Mouse (Mus musculus) embryo, embryonic 10 days (tissue): ENCODE data around the gene Gas2l2.

Experiments
- DNase-seq: peaks from one replicate; pipeline ENCODE4 v3.0.0-alpha.2; 2015; ENCODE audit warnings: low spot score

Gas2l2 gene

DNA sequence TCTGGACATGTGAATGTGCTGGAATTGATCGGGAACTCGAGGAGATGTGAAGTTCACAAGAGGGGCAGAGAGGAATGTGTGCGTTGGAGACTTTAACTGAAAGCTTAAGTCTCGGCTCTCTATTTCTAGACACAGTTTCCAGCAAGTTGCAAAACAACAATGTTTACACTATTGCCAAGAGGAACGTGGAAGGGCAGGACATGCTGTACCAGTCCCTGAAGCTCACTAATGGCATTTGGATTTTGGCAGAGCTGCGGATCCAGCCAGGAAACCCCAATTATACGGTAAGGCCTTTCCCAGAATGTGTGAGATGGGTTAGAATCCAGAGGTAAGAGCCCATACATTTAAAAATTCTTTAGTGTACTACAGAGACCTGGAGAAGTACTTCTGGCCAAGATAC is 31.6 kb downstream of the Gas2l2 start:
- DNase-seq, result no peak

DNA sequence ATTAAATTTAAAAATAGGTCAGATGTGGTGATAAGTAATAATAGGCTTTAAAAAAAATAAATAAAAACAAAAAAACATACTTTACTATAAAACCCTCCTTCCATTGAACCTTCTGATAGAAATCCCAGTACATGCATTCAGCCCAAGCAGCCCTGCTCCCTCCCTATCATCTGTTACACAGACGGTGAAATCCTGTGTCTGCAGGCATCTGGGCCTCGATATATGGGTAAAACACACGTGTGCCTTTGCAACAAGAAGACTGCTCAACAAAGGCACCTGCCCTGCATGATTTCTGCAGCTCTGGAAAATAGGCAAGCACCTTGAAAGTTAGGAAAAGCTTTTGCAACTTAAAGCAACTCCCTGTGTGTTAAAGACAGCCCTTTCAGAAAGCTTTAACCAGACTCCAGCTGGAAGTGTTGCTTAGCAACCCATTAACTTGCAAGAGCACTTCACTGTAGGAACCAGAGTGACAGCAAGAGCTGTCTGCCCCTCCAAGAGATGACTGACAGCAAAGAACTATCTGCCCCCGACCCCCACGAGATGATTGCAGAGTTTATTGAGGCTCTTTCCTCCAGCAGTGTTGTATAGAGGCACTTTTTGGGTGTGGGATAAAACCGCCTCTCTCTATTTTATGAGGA is 34.3 kb downstream of the Gas2l2 start:
- DNase-seq, result no peak

DNA sequence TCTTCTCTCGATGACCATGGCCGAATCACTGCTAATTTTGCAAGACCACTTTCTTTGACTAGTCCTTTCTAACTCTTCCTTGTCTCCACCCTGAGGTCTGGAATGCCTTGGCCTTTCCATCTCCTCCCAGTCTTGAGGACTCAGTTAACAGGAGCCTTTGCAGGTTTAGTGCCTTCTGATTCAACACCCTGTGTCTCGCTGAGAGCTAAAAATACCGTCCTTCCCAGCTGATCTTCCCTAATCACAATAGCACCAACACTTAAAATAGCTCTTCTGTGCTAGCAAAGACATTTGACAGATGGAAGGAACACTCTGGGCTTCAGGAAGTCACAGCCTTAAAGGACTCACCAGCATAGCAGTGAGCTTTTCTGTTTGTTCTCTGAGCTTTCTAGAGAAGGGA is 36.2 kb downstream of the Gas2l2 start:
- DNase-seq, result no peak

DNA sequence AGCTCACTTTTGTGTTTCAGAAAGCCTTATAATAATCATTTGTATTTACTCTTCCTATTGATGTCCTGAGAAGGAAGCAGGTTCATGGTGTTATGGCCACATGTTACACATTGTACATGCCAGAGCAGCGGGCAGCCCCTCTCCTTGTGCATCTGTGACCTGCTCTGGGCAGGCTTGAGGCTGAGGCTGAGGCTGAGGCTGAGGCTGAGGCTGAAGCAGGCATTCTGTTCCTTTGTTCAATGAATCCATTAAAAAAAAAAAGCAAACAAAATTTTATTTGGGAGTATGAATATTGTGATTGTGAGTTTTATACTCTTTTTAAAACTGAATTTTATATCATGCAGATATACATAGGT is 45.7 kb downstream of the Gas2l2 start:
- no peak for DNase-seq

DNA sequence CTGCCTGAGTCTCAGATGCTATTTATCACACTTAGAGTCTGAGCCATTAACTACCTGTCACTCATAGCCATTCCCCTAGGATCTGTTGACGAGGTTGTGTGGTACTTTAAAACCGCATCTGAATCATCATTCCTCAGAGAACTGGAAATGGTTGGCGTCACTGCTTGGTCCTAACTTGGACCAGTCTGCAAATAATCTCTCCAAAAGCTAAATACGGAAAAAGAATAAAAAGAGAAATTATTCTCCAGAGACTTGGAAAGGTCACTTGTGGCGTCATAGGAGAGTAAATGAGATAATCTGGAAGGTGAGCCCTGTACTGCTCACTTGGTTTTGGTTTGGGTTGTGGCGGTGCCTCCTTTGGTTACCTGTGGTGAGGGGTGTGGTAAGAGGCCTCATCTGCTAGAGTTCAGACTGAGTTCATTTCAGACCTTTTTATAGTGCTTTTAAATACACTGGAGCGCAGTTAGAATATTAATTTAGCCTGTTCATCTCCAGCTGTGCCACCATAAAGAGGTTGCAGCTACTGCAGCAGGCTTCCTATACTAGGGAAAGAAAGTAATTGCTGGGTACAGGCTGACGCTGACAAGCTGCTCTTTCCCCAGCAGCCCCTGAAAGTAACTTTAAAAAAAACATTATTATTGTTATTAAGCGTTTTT is 46.3 kb downstream of the Gas2l2 start:
- no peak for DNase-seq

DNA sequence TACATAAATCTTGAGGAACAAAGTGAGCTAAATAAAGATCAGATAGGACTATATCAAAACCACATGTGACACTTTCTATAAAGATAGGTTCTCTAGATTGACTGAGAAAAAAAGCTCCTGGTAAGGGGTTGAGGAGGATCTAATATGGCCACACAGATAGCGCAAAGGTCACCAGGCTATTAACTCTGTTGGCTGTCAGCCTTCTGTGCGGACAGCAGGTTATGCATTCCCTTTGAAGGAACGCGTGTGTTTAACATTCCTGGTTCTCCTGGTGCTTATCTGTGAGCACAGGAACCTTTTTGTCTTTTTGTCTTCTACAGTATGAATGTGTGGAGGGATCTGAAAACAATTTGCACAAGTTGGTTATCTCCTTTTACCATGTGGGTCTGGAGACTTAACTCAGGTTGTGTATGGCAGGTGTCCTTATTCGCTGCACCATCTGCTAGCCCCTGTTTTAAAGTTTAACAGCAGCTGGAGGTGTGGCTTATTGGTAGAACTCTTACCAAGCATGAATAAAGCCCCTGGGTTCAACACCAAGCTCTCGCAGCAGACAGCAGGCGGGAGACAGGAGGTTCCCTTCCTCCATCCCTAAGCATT is 49.4 kb downstream of the Gas2l2 start:
- DNase-seq, result peak; percentile 6
